Mouse (Mus musculus) layer of hippocampus, postnatal 10 days (tissue): ENCODE measurements around the gene Tent5c. TPM values are rescaled to one million over a fixed set of nuclear protein-coding genes. Genes with fewer than 3 reads are reported as not detected.
A peak's percentile ranks its signal among the peaks of the same experiment; 100 is the strongest.

Experiments
- DNase-seq, 2 experiments: peaks; one replicate each; pipeline ENCODE4 v3.0.0; 2021; ENCODE audit warnings: low spot score in 2 of 2
- total RNA-seq, 2 experiments: library from RNA; stranded (reverse); gene quantifications; 2 replicates each; pipeline ENCODE4 v1.2.3; 2021

The Tent5c gene
- total RNA-seq, 2 experiments from 2014 or later: 3.8 to 4.1 TPM

DNA sequence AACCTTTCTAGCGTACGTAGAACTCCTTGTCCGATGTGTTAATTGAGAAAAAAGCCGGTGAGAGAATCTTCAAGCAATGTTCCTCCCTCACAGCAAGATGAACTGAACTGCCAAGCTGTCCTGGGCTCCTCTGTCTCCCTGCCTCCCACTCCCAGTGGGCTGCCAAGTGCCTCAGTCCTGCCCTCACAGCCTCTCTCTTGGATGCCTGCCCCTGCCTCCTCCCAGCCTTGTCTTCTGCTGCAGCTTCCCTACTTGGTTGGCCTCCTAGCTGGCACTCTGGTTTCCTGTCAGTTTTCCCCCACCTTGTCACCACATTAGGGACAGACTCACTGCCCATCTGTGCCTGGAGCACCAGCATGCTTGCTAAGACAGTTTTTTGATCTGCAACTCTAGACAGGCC lies 86.5 kb downstream of the Tent5c start:
- peak in 1 of 2 experiments; percentile 20 for DNase-seq

Other genes with a start within 250 kb of the Tent5c start
- 100 to 1,000 TPM; 113 to 146 TPM for gene Man1a2, start 196.2 kb upstream of the Tent5c start, total RNA-seq